Mouse (Mus musculus) CH12.LX (cell line): ENCODE measurements around the gene Hivep2. TPM values are rescaled to one million over a fixed set of nuclear protein-coding genes. Genes with fewer than 3 reads are reported as not detected.

ENCODE experiments used
- DNase-seq: peaks from one replicate; pipeline ENCODE4 v3.0.0-alpha.2; 2013; ENCODE audit errors: extremely low read depth
- H3K27ac ChIP-seq: 2 replicates; pipeline ENCODE4 v1.5.1; 2012; ENCODE audit warnings: low read depth, mild to moderate bottlenecking, control low read depth, moderate library complexity; ENCODE audit not compliant: insufficient read depth
- H3K27me3 ChIP-seq: replicated peaks from 2 replicates; pipeline ENCODE3; 2012; ENCODE audit warnings: inconsistent platforms
- H3K36me3 ChIP-seq, 2 experiments: replicated peaks in 1 of 2; 2 replicates each; pipeline versions ENCODE3 to v1.6.1; 2012; ENCODE audit warnings: inconsistent platforms in 1 of 2, low read length in 1 of 2, mild to moderate bottlenecking in 1 of 2, mixed read lengths in 1 of 2, moderate library complexity in 1 of 2; ENCODE audit not compliant: control insufficient read depth in 1 of 2, insufficient read depth in 1 of 2
- H3K4me1 ChIP-seq, 2 experiments: 2 replicates each; pipeline ENCODE4 v1.6.1; 2012; ENCODE audit warnings: inconsistent platforms in 1 of 2, moderate library complexity in 1 of 2; ENCODE audit not compliant: insufficient read depth in 2 of 2, control insufficient read depth in 1 of 2
- H3K4me2 ChIP-seq: 2 replicates; pipeline ENCODE4 v1.6.1; 2012; ENCODE audit warnings: low read depth, mild to moderate bottlenecking, control low read depth; ENCODE audit not compliant: poor library complexity, insufficient read depth, severe bottlenecking
- H3K4me3 ChIP-seq, 3 experiments: fragments of 150-350 bp in 1 of 3; sonication (generic) in 1 of 3; replicated peaks in 1 of 3; 2 replicates each; pipeline versions ENCODE3 to v1.5.1; 2011 to 2012; ENCODE audit warnings: low read depth in 2 of 3, low read length in 2 of 3, mild to moderate bottlenecking in 2 of 3, moderate library complexity in 2 of 3, control low read depth in 1 of 3, improper control_type of control experiment in 1 of 3, inconsistent platforms in 1 of 3, mixed read lengths in 1 of 3; ENCODE audit not compliant: poor library complexity in 1 of 3
- H3K79me2 ChIP-seq: replicated peaks from 2 replicates; pipeline ENCODE4 v1.6.1; 2012; ENCODE audit warnings: mild to moderate bottlenecking, moderate library complexity; ENCODE audit not compliant: control insufficient read depth, poor library complexity, insufficient read depth, severe bottlenecking; ENCODE audit errors: extremely low read depth
- H3K9ac ChIP-seq: 2 replicates; pipeline ENCODE4 v1.6.1; 2012; ENCODE audit warnings: low read depth, mild to moderate bottlenecking, control low read depth, moderate library complexity; ENCODE audit not compliant: insufficient read depth
- H3K9me3 ChIP-seq: replicated peaks from 2 replicates; pipeline ENCODE3; 2012; ENCODE audit warnings: low read length, inconsistent platforms, mixed read lengths
- CHD1 ChIP-seq: IDR thresholded peaks from 2 replicates; pipeline ENCODE4 v1.6.1; 2012; ENCODE audit warnings: low read depth, low read length, improper control_type of control experiment, inconsistent platforms
- CHD2 ChIP-seq: IDR thresholded peaks from 2 replicates; pipeline ENCODE4 v1.6.1; 2011; ENCODE audit warnings: low read length, improper control_type of control experiment
- CTCF ChIP-seq, 2 experiments: IDR thresholded peaks in 1 of 2; conservative IDR thresholded peaks in 1 of 2; 2 replicates each; pipeline ENCODE4 v1.5.1; 2011 to 2012; ENCODE audit warnings: low read depth in 2 of 2, low read length in 2 of 2, improper control_type of control experiment in 1 of 2, inconsistent platforms in 1 of 2, mild to moderate bottlenecking in 1 of 2, moderate library complexity in 1 of 2
- E2F4 ChIP-seq: IDR thresholded peaks from 2 replicates; pipeline ENCODE4 v1.6.1; 2011; ENCODE audit warnings: low read depth, low read length, improper control_type of control experiment; ENCODE audit not compliant: insufficient replicate concordance
- ELF1 ChIP-seq: IDR thresholded peaks from 2 replicates; pipeline ENCODE4 v1.6.1; 2014; ENCODE audit warnings: low read depth, mild to moderate bottlenecking, inconsistent platforms, low read length, improper control_type of control experiment
- EP300 ChIP-seq: IDR thresholded peaks from 2 replicates; pipeline ENCODE4 v1.6.1; 2011; ENCODE audit warnings: low read length, improper control_type of control experiment
- GABPA ChIP-seq: IDR thresholded peaks from 2 replicates; pipeline ENCODE4 v1.6.1; 2012; ENCODE audit warnings: low read depth, low read length, improper control_type of control experiment, inconsistent platforms; ENCODE audit not compliant: insufficient replicate concordance
- HCFC1 ChIP-seq: IDR thresholded peaks from 2 replicates; pipeline ENCODE4 v1.6.1; 2012; ENCODE audit warnings: low read depth, mild to moderate bottlenecking, inconsistent platforms, low read length, improper control_type of control experiment
- IRF4 ChIP-seq: IDR thresholded peaks from 2 replicates; pipeline ENCODE4 v1.6.1; 2014; ENCODE audit warnings: low read depth, mild to moderate bottlenecking, inconsistent platforms, low read length, improper control_type of control experiment
- JUN ChIP-seq: IDR thresholded peaks from 2 replicates; pipeline ENCODE4 v1.6.1; 2011; ENCODE audit warnings: low read depth, mild to moderate bottlenecking, low read length, improper control_type of control experiment, moderate library complexity; ENCODE audit not compliant: insufficient read depth
- MAFK ChIP-seq: IDR thresholded peaks from 2 replicates; pipeline ENCODE4 v1.6.1; 2011; ENCODE audit warnings: low read length, improper control_type of control experiment; ENCODE audit not compliant: insufficient replicate concordance
- MAZ ChIP-seq: IDR thresholded peaks from 2 replicates; pipeline ENCODE4 v1.6.1; 2012; ENCODE audit warnings: low read depth, mild to moderate bottlenecking, inconsistent platforms, low read length, improper control_type of control experiment, moderate library complexity
- MEF2A ChIP-seq: IDR thresholded peaks from 2 replicates; pipeline ENCODE4 v1.6.1; 2014; ENCODE audit warnings: low read depth, mild to moderate bottlenecking, inconsistent platforms, low read length, improper control_type of control experiment, borderline replicate concordance
- MYC ChIP-seq: IDR thresholded peaks from 2 replicates; pipeline ENCODE4 v1.6.1; 2011; ENCODE audit warnings: low read depth, mild to moderate bottlenecking, improper control_type of control experiment, low read length
- NELFE ChIP-seq: IDR thresholded peaks from 2 replicates; pipeline ENCODE4 v1.6.1; 2011; ENCODE audit warnings: low read depth, low read length, improper control_type of control experiment
- NRF1 ChIP-seq: IDR thresholded peaks from 2 replicates; pipeline ENCODE4 v1.6.1; 2014; ENCODE audit warnings: low read depth, mild to moderate bottlenecking, inconsistent platforms, low read length, improper control_type of control experiment, moderate library complexity
- PAX5 ChIP-seq: IDR thresholded peaks from 2 replicates; pipeline ENCODE4 v1.6.1; 2012; ENCODE audit warnings: low read length, inconsistent platforms, mixed read lengths
- POLR2A ChIP-seq: IDR thresholded peaks from 2 replicates; pipeline ENCODE4 v1.6.1; 2011; ENCODE audit warnings: low read depth, mild to moderate bottlenecking, improper control_type of control experiment, low read length
- RAD21 ChIP-seq: IDR thresholded peaks from 2 replicates; pipeline ENCODE4 v1.6.1; 2011; ENCODE audit warnings: low read depth, mild to moderate bottlenecking, low read length, improper control_type of control experiment, moderate library complexity
- RCOR1 ChIP-seq: conservative IDR thresholded peaks from 2 replicates; pipeline ENCODE4 v1.6.1; 2012; ENCODE audit warnings: low read depth, mild to moderate bottlenecking, inconsistent platforms, low read length, improper control_type of control experiment
- SMC3 ChIP-seq: IDR thresholded peaks from 2 replicates; pipeline ENCODE4 v1.6.1; 2011; ENCODE audit warnings: low read depth, low read length, improper control_type of control experiment
- TCF12 ChIP-seq: IDR thresholded peaks from 2 replicates; pipeline ENCODE4 v1.6.1; 2014; ENCODE audit warnings: low read depth, mild to moderate bottlenecking, inconsistent platforms, low read length, improper control_type of control experiment
- USF1 ChIP-seq: IDR thresholded peaks from 2 replicates; pipeline ENCODE4 v1.6.1; 2014; ENCODE audit warnings: low read depth, mild to moderate bottlenecking, inconsistent platforms, low read length, improper control_type of control experiment
- ZMIZ1 ChIP-seq: IDR thresholded peaks from 2 replicates; pipeline ENCODE4 v1.6.1; 2012; ENCODE audit warnings: low read depth, mild to moderate bottlenecking, inconsistent platforms, low read length, improper control_type of control experiment
- dilution Hi-C: fragments of 300-500 bp; cut with MboI; formaldehyde crosslinking; loops from 2 replicates; pipeline ENCODE4 v1.14.3; 2020; ENCODE audit warnings: low sequenced_read_pairs; ENCODE audit not compliant: extremely low pct_unique_long_range_greater_than_20kb, extremely low pct_ligation_motif_present
- in situ Hi-C: fragments of 300-500 bp; cut with MboI; formaldehyde crosslinking; loops from 3 replicates; pipeline ENCODE4 v1.14.3; 2019; ENCODE audit warnings: low sequenced_read_pairs, low pct_ligation_motif_present, low pct_unique_long_range_greater_than_20kb, mixed read lengths
- polyA plus RNA-seq: library from polyadenylated mRNA; unstranded; fragments of >175 nt; gene quantifications from 2 replicates; pipeline ENCODE4 v1.2.1, GENCODE M21; 2012; ENCODE audit warnings: low read depth; ENCODE audit not compliant: insufficient read length
- total RNA-seq, 2 experiments: library from RNA; depleted of rRNA; stranded (reverse); fragments of 300-350 nt in 1 of 2; fragments of >200 nt in 1 of 2; gene quantifications; 2 replicates each; pipeline ENCODE4 v1.2.3; 2012 to 2014

Gene Hivep2
- total and polyA plus RNA-seq, 3 experiments = 0.59 to 2.7 (median 1.4) TPM

DNA sequence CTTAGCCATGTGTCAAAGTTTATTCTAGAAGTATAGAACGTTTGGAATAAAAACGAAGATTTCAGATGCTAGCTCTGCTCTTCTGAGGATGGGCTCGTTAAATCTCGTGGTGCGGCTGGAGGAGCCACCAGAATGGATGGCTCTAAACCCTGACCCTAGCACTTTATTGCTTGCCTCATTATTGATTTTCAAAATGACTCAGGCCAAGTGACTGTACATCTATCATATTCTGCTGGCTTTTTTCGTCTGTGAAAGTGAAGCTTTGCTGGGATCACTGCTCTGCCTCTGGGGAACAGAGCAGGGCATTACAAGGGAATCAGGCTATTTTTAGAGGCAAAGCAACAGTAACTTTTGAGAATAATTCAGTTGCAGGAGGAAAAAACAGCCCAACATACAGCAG lies 10.4 kb downstream of the Hivep2 start:
- Histone ChIP-seq H3K4me1 (peaks cover under 1 to 2% of the 10 kb centered on the region in 2 experiments; a peak in 2 of 4 replicates), H3K27ac (no peak overlapping the region), H3K36me3 (no peaks in the 10 kb centered on the region), H3K9ac (no peak overlapping the region), H3K4me2 (no peak overlapping the region), H3K27me3 (no peaks in the 10 kb centered on the region), H3K9me3 (no peaks in the 10 kb centered on the region), H3K4me3 (no peak overlapping the region), H3K79me2 (no peaks in the 10 kb centered on the region)
- TF ChIP-seq IRF4 = 0 out of 2 replicates have a peak, but pooled peaks have one; percentile 25
- TF ChIP-seq CHD2 = no peak
- TF ChIP-seq EP300 = no peak
- TF ChIP-seq JUN = no peak
- no peak for TF ChIP-seq CHD1
- in situ Hi-C loops (no loop called here), dilution Hi-C loops (no loop called here)
- no peak for DNase-seq

DNA sequence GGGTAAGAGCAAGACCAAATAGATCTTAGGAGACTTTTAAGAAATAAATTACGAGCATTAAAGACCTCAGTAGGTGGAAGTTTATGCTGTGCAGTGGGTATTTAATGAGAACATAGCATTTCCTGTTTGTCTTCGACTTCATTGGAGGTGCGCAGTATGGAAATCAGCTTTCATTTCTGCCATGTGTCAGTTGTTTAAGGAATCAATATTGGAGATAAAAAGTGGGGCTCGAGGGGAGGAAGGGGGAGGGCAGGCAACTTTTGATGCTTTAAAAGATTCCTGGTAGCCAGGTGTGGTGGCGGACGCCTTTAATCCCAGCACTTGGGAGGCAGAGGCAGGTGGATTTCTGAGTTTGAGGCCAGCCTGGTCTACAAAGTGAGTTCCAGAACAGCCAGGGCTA lies 16.4 kb downstream of the Hivep2 start:
- no peaks in the 10 kb centered on the region for H3K79me2 ChIP-seq
- DNase-seq = no peak
- H3K9ac ChIP-seq = peak overlapping the region; percentile 86
- TF ChIP-seq MYC (no peak), RCOR1 (no peak), ELF1 (no peak), POLR2A (no peak), TCF12 (no peak), NELFE (no peak), IRF4 (no peak), HCFC1 (no peak)
- H3K27me3 ChIP-seq = no peaks in the 10 kb centered on the region
- H3K36me3 ChIP-seq = no peaks in the 10 kb centered on the region
- dilution Hi-C loops = no loop called here
- peak overlapping the region; percentile 25 to 53 (median 26) for H3K4me3 ChIP-seq
- H3K4me2 ChIP-seq = peak overlapping the region; percentile 57
- peaks cover 11 to 25% of the 10 kb centered on the region in 2 experiments for H3K4me1 ChIP-seq
- in situ Hi-C loops = no loop called here
- H3K27ac ChIP-seq = no peak overlapping the region
- H3K9me3 ChIP-seq = no peaks in the 10 kb centered on the region

DNA sequence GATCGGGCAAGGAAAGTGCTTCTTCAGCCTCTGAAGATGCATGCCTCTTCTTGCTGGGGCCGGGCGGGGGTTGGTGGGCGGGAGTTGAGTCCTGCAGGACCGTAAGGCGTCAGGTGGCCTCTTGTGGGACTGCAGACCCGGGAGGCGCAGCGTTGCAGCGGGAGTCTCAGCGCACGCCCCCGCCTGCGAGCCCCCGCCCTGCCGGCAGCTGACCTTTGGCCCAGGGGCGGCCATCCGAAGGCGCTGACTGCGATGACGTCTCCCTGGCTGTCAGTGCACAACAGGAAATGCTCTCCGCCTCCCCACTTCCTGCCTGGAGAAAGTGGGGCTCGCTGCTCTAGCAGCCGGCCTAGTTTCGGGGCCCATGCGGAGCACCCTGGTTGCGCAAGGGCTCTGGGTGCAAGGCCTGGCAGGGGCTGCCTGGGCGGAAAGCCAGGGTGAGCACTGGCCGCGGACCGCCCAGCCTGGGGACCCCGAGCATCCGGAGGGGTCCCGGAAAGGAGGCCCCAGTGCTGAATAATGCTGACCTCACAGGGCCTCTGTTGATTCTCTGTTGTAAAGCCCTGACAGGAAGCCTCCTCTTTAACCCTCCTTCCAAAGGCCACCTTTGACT lies 17.0 kb downstream of the Hivep2 start:
- Histone ChIP-seq H3K9ac (peak overlapping the region; percentile 86), H3K27me3 (no peaks in the 10 kb centered on the region), H3K9me3 (no peaks in the 10 kb centered on the region), H3K79me2 (no peaks in the 10 kb centered on the region), H3K27ac (peak overlapping the region; percentile 70), H3K36me3 (no peaks in the 10 kb centered on the region), H3K4me2 (peak overlapping the region; percentile 57), H3K4me1 (peaks cover 12 to 31% of the 10 kb centered on the region in 2 experiments), H3K4me3 (peak overlapping the region; percentile 26 to 56 (median 53))
- DNase-seq = peak; percentile 67
- in situ Hi-C loops = no loop called here
- dilution Hi-C loops = no loop called here
- TF ChIP-seq E2F4 (0 out of 2 replicates have a peak, but pooled peaks have one; percentile 21), CHD1 (no peak), MAFK (0 out of 2 replicates have a peak, but pooled peaks have one; percentile 9), MEF2A (peak; percentile 60), NRF1 (peak; percentile 54), RCOR1 (no peak), MAZ (peak; percentile 95), RAD21 (no peak), NELFE (peak; percentile 51; the same call in 1 of the 2 replicates), ZMIZ1 (peak; percentile 70; the same call in 1 of the 2 replicates), USF1 (peak; percentile 42; the same call in 1 of the 2 replicates), TCF12 (peak; percentile 70), JUN (no peak), PAX5 (no peak), GABPA (no peak), CTCF (conservative IDR thresholded peaks at IDR 0.05 in 1 of 2, IDR thresholded peaks at IDR 0.05 in 1 of 2; ENCODE audit: low read depth in 2 of 2, low read length in 2 of 2) (no peak), SMC3 (no peak; the same call in 1 of the 2 replicates), IRF4 (peak; percentile 31; the same call in 1 of the 2 replicates)
